Mouse (Mus musculus) testis, postnatal 14 days (tissue): Measurements from ENCODE around the gene Pparg.

ENCODE experiments used
- DNase-seq: peaks from one replicate; pipeline ENCODE4 v3.0.0; 2021; ENCODE audit warnings: low spot score

The Pparg gene

GRCm38 (mm10) chr6:115360776-115361605 lies at the start of gene Pparg:
Pparg (plus strand) TSS chr6:115360951.
- DNase-seq: peak; percentile 72

GRCm38 (mm10) chr6:115312780-115313179 lies 48.0 kb upstream of the Pparg start:
- no peak for DNase-seq

GRCm38 (mm10) chr6:115313235-115313738 lies 47.5 kb upstream of the Pparg start:
- no peak for DNase-seq

- no peak for DNase-seq
These were observed 46.8 kb upstream of the Pparg start for GRCm38 (mm10) chr6:115313910-115314309.

- DNase-seq: no peak
These were observed 45.0 kb upstream of the Pparg start for GRCm38 (mm10) chr6:115315770-115316169.

- no peak for DNase-seq
These were observed 43.9 kb upstream of the Pparg start for GRCm38 (mm10) chr6:115316811-115317221.

GRCm38 (mm10) chr6:115318811-115319210 lies 41.9 kb upstream of the Pparg start:
- no peak for DNase-seq

- DNase-seq: no peak
These were observed 41.1 kb upstream of the Pparg start for GRCm38 (mm10) chr6:115319686-115320085.

GRCm38 (mm10) chr6:115320927-115321714 lies 39.6 kb upstream of the Pparg start:
- no peak for DNase-seq

- no peak for DNase-seq
These were observed 38.8 kb upstream of the Pparg start for GRCm38 (mm10) chr6:115321883-115322351.

- no peak for DNase-seq
These were observed 37.8 kb upstream of the Pparg start for GRCm38 (mm10) chr6:115322956-115323355.

GRCm38 (mm10) chr6:115330964-115331363 lies 29.8 kb upstream of the Pparg start:
- no peak for DNase-seq

- DNase-seq: no peak
These were observed 27.6 kb upstream of the Pparg start for GRCm38 (mm10) chr6:115333099-115333694.

GRCm38 (mm10) chr6:115335536-115335935 lies 25.2 kb upstream of the Pparg start:
- DNase-seq: no peak

- no peak for DNase-seq
These were observed 20.7 kb upstream of the Pparg start for GRCm38 (mm10) chr6:115340084-115340483.

GRCm38 (mm10) chr6:115343096-115343495 lies 17.7 kb upstream of the Pparg start:
- no peak for DNase-seq

GRCm38 (mm10) chr6:115343570-115343969 lies 17.2 kb upstream of the Pparg start:
- no peak for DNase-seq

GRCm38 (mm10) chr6:115344101-115344500 lies 16.6 kb upstream of the Pparg start:
- no peak for DNase-seq

GRCm38 (mm10) chr6:115344513-115344912 lies 16.2 kb upstream of the Pparg start:
- DNase-seq: no peak

GRCm38 (mm10) chr6:115345013-115345412 lies 15.7 kb upstream of the Pparg start:
- no peak for DNase-seq

GRCm38 (mm10) chr6:115349641-115350464 lies 10.9 kb upstream of the Pparg start:
- no peak for DNase-seq
